18 mouse cellular contexts compared by ENCODE assay signal in genomic region chr3:25672779-25673178, GRCm38 (mm10).
"Had no signal": no experiment of that assay in that cellular context is flagged by ENCODE, and none has a peak within 500 bp of the region (broad histone marks: within the 10 kb centered on the region; RNA-seq: fewer than 3 reads in every experiment).

No protein-coding gene starts in this region.

- ATAC-seq: liver, embryonic 12.5 days had no signal

- H3K4me2 ChIP-seq: liver, embryonic 12.5 days; lung, embryonic 14.5 days; neural tube, embryonic 13.5 days; neural tube, embryonic 15.5 days had no signal

- H3K36me3 ChIP-seq: liver, embryonic 12.5 days; midbrain, embryonic 10.5 days; neural tube, embryonic 13.5 days; neural tube, embryonic 15.5 days had no signal

- H3K27ac ChIP-seq: liver, embryonic 12.5 days; liver, embryonic 14.5 days; midbrain, embryonic 10.5 days; neural tube, embryonic 13.5 days; neural tube, embryonic 15.5 days had no signal

- DNase-seq: lung, adult 18-20 months; lung, embryonic 14.5 days; lung, postnatal 10 days; lung, postnatal 4 days; retina, postnatal 1 day; right cerebral cortex, adult 18-20 months; right cerebral cortex, postnatal 25 days; right cerebral cortex, postnatal 4 days; spleen, adult 18-20 months; thymus, adult 18-20 months; thymus, postnatal 14 days; thymus, postnatal 36 days had no signal

- H3K4me3 ChIP-seq: liver, embryonic 12.5 days; midbrain, embryonic 10.5 days; myocyte; neural tube, embryonic 13.5 days; neural tube, embryonic 15.5 days had no signal

- H3K4me1 ChIP-seq: liver, embryonic 12.5 days had no signal

- H3K9ac ChIP-seq: liver, embryonic 12.5 days; liver, embryonic 14.5 days; lung, embryonic 14.5 days; neural tube, embryonic 13.5 days; neural tube, embryonic 15.5 days had no signal

- H3K27me3 ChIP-seq: liver, embryonic 12.5 days; neural tube, embryonic 13.5 days; neural tube, embryonic 15.5 days had no signal

- H3K9me3 ChIP-seq: liver, embryonic 12.5 days; midbrain, embryonic 10.5 days; neural tube, embryonic 13.5 days; neural tube, embryonic 15.5 days had no signal
